Mouse (Mus musculus): ENCODE data around the gene Icmt.

The Icmt gene

DNA sequence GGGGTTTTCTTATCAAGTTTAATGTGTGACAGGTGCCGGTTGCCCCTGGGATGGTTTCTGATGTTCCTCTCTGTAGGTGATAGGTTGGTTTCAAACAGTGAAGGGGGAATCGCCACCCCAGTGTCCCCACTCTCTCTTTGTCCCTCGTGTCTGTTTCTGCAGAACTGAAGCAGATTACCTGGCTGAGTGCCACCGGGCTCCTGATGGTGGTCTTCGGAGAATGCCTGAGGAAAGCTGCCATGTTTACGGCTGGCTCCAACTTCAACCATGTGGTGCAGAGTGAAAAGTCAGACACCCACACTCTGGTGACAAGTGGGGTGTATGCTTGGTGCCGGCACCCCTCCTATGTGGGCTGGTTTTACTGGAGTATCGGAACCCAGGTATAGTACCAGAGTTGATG, 3.3 kb downstream of the Icmt start:
- no peak for DNase-seq (ENCODE audit: low read depth, low spot score)

DNA sequence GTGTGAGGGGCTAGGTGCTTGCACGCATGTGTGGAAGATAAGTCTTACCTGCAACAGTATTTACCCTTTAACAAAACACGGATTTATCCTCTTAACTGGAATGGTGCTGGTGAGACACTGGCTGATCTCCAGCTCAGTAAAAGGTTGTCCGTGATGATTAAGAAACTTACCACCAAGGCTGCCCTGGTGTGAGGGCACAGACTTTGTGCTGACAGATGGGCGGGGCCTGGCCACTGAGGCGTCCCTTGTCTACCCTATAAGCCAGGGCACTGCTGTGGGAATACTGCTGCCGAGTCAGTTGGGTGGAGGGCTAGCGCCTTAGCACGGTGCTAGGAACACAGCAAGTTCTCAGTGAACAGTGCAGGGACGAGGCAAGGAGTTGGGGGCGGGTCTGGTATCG, 5.0 kb downstream of the Icmt start:
- DNase-seq (ENCODE audit: low read depth, low spot score): no peak

DNA sequence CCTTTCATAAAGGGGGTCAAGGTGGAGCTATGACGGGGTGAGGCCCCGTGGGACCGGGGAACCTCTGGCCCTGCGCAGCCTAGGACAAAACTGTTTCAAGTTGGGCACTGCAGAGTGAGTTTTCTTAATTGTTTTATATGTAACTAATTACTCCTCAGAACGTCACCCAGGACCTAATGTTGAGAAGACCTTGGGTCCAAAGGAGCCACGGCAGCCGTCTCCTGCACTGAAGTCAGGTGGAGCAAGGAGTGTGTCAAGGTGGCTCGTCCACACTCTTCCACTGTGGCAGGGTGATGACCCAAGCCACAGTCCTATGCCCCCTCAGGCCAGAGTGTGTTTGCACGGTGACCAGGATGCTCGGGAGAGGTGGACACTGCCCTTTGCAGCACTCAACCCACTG, 6.1 kb downstream of the Icmt start:
- DNase-seq (ENCODE audit: low read depth, low spot score): no peak

DNA sequence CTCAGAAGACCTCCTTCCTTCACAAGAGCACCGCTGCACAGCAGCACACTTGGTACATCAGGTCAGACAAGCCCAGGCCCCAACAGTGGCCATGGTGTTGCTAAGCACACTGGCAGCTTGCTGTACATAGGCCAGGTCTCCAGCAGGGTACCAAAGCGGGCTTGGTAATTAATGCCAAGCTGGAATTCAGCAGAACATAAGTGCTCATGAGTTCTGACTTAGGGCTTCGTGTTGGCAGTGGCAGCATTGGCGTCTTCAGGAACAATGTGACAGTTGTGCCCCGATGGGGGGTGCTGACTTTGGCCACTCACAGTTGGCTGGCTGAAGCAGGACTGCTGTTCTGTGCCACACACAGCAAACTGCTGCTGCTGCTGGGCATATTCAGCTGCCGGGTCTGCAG, 7.7 kb downstream of the Icmt start:
- DNase-seq (ENCODE audit: low read depth, low spot score): no peak

DNA sequence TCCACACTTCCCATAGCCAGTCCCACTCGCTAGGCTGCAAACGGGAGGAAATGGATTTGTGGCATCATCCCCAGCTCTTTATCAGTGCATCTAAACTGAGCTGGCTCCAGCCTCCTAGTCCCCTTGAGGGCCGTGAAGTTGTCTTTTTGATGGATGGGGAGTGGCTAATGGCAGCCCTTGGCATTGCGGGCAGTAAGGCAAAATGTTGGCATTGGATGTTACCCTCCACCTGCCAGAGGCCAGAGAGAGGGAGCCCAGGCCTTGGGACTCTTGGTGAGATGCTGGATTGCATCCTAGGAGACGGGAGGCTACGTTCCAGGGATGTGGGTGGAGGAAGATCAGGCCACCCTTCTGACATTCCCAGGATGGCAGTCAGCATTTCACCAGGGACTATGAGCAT, 9.0 kb downstream of the Icmt start:
- no peak for DNase-seq (ENCODE audit: low read depth, low spot score)

DNA sequence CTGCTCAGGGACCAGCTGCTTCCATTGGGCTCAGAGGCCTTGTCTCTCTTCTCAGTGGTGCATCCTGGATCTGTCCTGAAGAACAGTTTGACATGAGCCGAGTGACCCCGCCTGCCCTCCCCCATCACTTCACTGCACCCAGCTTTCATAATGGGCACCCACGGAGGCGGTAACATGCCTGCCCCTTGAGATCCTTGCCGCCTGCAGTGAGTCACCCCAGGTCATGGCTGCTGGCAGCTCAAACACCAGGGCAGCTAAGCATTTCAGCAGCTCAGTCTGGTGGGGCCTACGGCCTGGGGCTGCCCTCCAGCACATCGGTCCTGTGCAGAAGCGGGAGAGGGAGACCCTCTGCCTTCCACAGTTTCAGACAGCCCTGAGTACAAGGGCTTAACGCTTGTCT, 10.5 kb downstream of the Icmt start:
- no peak for DNase-seq (ENCODE audit: low read depth, low spot score)

DNA sequence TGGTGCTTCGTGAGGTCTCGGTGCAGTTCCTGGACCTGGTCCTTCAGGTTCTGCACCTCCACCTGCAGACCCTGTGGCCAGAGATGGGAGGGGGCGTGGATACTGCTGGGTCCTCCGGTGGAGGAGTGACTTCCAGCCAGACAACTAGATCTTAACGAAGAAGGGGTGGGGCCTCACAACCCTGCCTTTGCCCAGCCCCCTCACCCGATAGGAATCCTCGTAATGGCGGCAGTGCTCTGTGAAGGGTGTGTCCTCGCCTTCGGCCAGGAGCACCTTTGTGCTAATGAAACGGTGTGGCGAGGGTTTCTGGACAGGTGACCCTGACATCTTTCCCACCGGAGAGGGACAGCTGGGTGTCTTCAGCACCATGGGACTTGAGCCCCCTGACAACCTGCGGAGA, 15.2 kb downstream of the Icmt start:
- DNase-seq (ENCODE audit: low read depth, low spot score): no peak

DNA sequence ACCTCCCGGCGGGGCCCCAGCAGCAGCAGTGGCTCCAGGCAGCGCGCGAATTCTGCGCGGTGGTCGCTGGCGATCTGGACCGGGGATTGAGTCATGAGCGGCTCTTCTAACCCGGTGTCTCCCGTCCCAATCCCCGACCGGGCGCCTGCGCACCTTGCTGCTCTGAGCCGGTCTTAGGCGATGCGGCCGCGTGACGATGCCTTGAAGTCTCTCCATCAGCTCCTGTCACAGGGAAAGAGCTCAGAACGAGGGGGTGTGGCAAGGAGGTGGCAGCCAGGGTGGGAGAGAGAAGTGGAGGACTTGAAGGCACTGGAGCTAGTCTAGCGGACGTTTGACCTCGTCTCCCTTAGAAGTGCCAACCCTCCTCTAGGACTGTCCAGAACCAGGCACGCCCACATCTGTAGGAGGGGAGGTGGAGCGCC, 16.2 kb downstream of the Icmt start:
- DNase-seq (ENCODE audit: low read depth, low spot score): no peak

DNA sequence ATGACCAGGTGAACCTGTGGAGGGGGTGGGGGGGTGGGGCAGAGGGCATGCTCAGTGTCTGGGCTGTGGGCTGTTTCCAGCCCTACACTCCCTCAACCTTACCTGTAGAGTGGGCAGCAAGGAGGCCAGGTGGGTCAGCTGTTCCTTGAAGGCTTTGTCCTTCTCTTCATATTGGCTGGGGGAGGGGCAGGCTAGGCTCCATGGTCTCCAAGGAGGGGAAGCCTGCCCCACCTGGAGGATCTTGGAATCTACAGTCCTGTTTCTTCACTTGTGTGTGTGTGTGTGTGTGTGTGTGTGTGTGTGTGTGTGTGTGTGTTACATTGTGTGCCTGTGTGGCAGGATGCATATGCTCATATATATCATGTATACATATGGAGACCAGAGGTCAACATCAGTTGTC, 16.9 kb downstream of the Icmt start:
- no peak for DNase-seq (ENCODE audit: low read depth, low spot score)

DNA sequence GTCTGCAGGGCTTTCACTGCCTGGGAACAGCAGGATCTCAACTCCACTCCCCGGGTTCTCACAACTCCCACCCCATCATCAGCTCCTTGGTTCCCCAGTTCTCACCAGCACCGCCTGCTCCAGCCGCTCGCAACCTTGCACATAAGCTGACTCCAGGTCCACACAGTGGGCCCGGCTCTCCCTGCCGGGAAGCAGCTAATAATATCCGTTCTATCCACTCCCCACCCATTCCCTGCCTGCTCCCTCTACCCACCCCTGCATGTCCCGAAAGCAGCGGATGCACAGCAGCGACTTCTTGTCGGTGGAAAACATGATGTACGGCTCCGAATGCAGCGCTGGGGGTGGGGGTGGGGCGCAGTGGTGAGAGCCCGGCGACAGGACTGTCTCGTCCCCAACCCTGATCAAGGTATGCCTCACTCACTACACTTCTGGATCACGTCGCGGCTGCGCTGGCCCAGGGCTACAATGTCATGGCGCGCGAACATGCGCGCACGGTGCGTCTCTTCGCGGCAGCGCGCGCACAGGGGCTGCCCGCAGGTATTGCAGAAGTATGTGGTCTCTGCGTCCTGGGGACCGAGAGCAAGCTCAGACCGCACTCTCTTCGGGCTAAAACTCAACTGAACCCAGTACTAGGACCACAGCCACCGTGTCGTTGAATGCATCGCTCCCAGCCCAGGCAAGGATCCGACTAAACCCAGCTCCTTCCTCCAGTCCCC, 18.6 kb downstream of the Icmt start:
- DNase-seq (ENCODE audit: low read depth, low spot score): no peak

DNA sequence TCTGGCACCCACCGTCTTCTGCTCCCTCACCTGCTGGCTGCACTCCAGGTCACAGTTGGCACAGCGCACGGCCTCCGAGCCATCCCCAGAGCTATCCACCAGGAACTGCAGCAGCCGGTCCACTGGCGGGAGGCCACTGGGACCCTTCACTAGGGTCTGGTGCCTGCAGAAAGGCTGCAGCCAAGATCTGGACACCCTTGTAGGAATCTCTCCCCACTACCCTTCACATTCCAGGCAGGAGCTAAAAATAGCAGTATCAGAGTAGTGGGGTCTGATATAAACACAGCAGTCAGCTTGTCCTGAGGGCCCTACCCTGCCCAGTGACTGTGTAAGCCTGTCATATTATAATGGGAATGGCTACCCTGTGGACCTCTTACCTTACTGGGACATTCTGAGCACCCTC, 20.6 kb downstream of the Icmt start:
- DNase-seq (ENCODE audit: low read depth, low spot score): no peak

DNA sequence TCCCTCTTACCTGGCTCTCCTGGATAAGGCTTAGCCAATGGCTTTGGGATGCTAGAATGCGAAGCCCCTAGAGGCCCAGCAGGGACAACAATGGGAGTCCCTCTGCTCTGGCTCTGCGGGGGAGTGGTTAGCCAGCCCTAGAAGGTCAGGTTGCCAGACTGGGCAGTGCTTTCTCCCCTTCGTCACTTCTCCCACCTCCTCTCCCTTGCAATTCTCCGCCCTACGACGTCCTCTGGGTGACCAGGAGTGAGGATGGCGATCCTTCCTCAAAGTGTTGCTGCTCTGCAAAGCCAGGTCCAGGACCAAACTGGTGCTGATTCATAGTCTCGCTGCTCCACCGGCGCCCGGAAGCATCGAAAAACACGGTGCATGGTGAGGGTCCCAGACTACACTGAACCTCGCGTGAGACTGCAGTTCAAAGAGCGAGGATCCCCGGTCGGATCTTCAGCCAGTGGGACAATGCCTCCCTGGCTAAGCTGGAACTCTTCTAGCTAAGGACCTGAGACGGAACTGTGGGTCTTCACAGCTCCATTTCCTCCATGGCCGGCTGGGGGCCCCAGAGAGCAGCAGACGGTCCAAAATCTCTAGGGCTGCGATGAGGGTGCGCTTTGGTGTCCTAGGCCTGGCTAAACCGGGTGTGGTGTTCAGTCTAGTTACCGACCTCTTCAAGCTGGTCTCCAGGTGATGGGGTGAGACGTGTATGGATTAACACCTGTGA, 21.6 kb downstream of the Icmt start, which contains the start of gene Rnf207:
Gene Rnf207, minus strand, starts transcription at position 477 of the 718 bp plus-strand sequence.
- DNase-seq (ENCODE audit: low read depth, low spot score): no peak

DNA sequence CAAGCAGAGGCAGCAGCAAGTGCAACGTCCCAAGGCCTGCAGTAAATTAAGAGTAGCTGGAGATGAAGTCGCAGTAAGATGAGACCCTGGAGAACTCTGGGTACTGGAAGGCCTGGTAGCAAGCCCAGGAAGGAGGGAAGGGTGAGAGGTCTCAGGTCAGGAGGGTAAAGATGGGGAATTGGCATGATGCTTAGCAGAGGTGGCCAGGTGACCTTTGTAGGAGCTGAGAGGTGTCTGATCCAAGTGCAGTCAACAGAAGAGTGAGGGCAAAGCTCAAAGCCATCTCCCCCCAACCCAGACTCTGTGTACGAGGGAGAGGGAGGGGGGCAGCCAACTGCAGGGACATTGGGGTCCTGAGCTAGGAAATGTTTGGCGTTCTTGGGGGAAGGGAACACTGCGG, 24.4 kb downstream of the Icmt start:
- DNase-seq (ENCODE audit: low read depth, low spot score): no peak

DNA sequence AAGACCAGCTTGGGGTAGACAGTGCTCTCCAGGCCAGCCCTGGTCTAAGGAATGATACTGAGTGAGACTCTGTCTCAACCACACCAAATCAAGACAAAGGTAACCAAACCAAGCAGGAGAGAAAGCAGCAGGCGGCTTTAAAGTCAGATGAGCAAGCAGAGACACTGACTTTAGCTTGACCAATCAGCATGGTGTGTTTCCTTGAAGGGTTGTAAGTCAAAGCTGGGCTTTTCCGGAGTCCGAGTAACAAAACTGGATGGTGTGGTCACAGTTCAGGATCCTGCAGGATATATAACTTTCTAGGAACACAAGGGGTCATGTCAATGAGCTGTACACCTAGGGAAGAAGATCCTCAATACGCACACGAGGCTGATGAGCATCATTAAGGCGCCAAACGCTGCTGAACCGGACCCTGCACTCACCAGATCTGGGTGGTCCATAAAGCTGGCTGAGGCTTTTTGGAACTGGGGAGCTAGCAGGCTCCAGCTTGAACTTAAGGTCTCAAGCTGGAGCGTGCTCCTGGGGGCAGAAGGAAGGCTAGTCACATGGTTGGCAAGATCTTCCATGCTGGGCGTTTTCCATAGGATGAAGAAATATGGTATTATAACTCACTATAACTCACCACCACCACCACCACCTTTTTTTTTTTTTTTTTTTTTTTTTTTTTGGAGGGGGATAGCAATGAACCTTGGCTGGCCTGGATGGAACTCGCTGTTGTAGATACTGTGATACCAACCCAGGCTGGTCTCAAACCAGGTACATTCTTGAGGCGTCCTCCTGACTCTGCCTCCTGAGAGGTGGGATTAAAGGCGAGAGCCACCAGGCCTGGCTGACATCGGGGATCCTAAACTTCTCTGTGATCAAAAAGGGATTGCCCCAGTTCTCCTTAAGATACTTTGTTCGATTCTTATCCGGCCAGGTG, 27.9 kb downstream of the Icmt start:
- no peak for DNase-seq (ENCODE audit: low read depth, low spot score)

DNA sequence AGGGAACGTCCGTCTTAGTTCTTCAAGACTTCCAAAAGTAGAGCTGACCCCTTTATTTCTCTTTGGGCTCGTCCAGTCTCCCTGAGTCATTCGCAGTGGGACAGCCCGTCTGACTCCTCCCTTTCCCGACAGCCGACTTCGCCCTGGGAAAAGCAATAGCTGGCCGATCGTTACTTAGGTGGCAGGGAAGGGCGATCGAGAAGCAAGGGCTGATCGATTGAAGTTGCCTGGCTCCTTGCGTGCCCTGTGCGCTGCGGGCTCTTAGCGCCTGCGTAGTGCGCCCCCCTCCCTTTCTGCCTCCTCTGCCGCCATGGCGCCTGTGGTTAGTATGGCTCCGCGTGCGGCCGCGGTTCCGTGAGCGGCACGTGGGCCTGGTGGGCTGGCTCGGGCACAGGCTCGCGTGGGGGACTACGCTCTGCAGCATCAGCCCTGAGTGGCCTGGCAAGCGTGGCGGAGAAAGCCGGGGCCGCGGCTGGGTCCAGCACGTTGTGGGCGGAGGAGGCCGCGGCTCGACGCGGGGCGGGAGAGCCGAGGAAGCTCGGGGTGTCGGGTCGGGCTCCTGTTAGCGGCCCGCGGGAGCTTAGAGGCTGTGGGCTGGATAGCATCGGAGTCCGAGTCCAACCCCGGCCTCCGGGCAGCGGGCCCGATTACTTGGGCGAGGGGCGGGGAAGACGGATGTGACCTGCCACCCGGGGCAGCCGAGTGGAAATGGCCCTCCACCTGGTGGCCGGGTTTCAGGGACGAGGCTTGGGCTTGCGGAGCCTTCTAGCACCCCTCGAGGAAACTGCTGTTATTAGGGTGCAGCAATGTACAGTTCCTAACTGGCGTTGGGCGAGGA, 28.8 kb downstream of the Icmt start, which contains the start of gene Rpl22:
Gene Rpl22, plus strand, starts transcription at position 169 of the 838 bp plus-strand sequence.
- DNase-seq (ENCODE audit: low read depth, low spot score): peak; percentile 99

DNA sequence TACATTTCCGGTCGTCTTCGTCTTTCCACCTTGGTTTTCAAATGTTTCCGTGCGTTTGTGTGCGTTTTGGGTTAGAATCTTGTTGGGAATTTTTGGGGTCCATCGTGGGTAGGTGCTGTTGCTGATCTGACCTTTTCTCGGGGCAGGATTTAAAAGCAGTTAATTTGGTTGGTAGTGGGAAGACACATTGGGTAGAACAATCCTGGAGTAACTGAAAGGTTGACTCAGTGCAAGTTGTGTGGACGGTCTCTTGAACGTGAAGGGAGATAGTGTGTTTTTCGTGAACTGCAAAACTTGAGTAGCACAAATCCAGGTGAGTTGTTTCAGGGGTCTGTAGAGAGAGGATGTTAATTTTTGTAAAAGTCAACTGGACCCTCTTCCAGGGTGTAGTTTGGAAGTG, 29.5 kb downstream of the Icmt start:
- DNase-seq (ENCODE audit: low read depth, low spot score): no peak

DNA sequence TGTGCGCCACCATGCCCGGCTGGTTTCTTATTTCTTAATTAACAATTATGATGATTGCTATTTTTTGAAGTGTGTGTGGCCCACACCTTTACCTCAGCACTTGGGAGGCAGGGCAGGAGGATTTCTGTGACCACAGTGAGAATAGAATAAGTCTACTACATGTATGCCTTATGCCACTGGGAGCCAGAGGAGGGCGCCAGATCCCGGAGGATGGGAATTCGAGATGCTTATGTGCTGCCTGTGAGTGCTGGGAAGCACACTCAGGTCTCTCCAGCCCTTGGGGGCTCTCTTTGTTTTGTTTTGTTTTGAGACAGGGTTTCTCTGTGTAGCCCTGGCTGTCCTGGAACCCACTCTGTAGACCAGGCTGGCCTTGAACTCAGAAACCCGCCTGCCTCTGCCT, 31.7 kb downstream of the Icmt start:
- no peak for DNase-seq (ENCODE audit: low read depth, low spot score)

DNA sequence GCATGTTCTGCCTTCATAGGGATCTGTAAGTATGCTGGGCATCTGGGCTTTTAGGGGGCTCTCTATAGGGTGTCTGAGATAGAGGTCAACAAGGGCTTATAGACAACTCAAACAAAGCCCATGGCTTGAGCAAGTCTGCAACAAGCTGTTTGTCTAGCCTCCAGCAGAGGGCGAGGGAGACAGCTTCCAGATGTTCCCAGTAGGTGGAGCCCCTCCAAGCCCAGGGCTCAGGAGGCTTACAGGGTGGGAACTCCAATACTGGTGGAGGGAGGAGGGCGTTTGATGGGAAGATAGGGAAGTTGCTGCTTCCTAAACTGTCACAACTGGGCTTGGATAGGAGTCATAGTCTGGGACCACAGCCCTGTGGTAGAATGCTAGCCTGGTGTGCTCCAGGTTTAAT, 35.9 kb downstream of the Icmt start:
- no peak for DNase-seq (ENCODE audit: low read depth, low spot score)

DNA sequence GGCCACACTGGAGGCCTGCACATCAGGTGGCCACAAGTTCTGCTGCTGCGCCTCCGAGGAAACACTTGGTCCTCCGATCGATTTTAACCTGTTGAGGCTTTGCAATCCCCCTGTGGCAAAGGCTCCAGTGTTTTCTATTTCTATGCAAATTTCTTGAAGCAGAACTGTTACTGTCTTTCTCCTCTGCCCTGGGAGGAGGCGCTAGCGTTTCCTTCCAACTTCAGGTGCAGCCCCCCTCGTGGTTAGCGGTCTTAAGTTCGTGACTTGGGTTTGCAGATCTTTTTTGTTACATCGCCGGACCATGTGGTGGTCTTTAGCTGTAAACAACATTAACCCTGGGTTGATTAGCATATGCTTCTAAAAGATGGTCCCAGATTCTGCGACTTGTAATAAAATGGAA, 36.6 kb downstream of the Icmt start:
- DNase-seq (ENCODE audit: low read depth, low spot score): no peak

DNA sequence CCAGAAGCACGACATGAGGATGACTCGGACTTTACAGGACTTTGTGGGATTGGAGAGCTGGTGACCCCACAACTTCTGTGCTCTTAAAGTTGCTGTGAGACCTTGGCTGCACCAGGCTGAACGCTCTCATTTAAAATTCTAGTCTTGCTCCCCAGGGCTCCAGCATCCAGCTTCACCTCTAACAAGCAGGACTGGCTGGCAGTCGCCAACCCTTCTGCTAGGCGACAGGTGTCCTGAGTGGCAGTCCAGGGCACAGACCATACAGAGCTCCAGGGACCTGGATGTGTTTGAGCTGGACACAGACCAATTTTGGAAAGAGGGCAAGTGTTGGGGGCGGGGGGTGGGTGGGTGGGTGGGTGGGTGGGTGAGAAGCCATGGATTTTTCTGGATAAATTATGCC, 40.7 kb downstream of the Icmt start:
- DNase-seq (ENCODE audit: low read depth, low spot score): no peak

Measured in telencephalon, adult 2 months (tissue).